Mouse (Mus musculus) B cell, adult 67 days (primary cell): ENCODE data around the gene Fam107a. TPM values are rescaled to one million over a fixed set of nuclear protein-coding genes. Genes with fewer than 3 reads are reported as not detected.

ENCODE experiments used
- total RNA-seq, 2 experiments: library from RNA; stranded (reverse); gene quantifications; 4 replicates each; pipeline ENCODE4 v1.2.4; 2023

The Fam107a gene
- total RNA-seq, result not detected

GRCm38 (mm10) chr14:8317194-8318097 is at the start of gene Fam107a:
Fam107a (minus strand) TSS chr14:8318023.

GRCm38 (mm10) chr14:8259166-8259565 is 58.7 kb downstream of the Fam107a start, which contains the start of gene Acox2:
Acox2 (minus strand) TSS chr14:8259353.

Other genes with a start within 250 kb of the Fam107a start
- gene Rpp14, start 237.7 kb downstream of the Fam107a start, total RNA-seq, result 10 to 100 TPM; 18.9 to 19.6 TPM
- 100 to 1,000 TPM; 286 to 352 TPM for gene Pxk, start 219.8 kb downstream of the Fam107a start, total RNA-seq
- 100 to 1,000 TPM; 118 to 137 TPM for gene Pdhb, start 145.0 kb downstream of the Fam107a start, total RNA-seq
- 10 to 100 TPM; 10.2 to 12.8 TPM for gene Kctd6, start 103.9 kb downstream of the Fam107a start, total RNA-seq
- not detected for gene Acox2, start 58.7 kb downstream of the Fam107a start, total RNA-seq
- gene Oit1, start 60.7 kb upstream of the Fam107a start, total RNA-seq, result not detected